Mouse (Mus musculus) CH12.LX (cell line): ENCODE measurements around the gene Nexn. TPM values are rescaled to one million over a fixed set of nuclear protein-coding genes. Genes with fewer than 3 reads are reported as not detected.

Source experiments
- DNase-seq: peaks from one replicate; pipeline ENCODE4 v3.0.0-alpha.2; 2013; ENCODE audit errors: extremely low read depth
- H3K27ac ChIP-seq: 2 replicates; pipeline ENCODE4 v1.5.1; 2012; ENCODE audit warnings: low read depth, mild to moderate bottlenecking, control low read depth, moderate library complexity; ENCODE audit not compliant: insufficient read depth
- H3K27me3 ChIP-seq: replicated peaks from 2 replicates; pipeline ENCODE3; 2012; ENCODE audit warnings: inconsistent platforms
- H3K36me3 ChIP-seq, 2 experiments: replicated peaks in 1 of 2; 2 replicates each; pipeline versions ENCODE3 to v1.6.1; 2012; ENCODE audit warnings: inconsistent platforms in 1 of 2, low read length in 1 of 2, mild to moderate bottlenecking in 1 of 2, mixed read lengths in 1 of 2, moderate library complexity in 1 of 2; ENCODE audit not compliant: control insufficient read depth in 1 of 2, insufficient read depth in 1 of 2
- H3K4me1 ChIP-seq, 2 experiments: 2 replicates each; pipeline ENCODE4 v1.6.1; 2012; ENCODE audit warnings: inconsistent platforms in 1 of 2, moderate library complexity in 1 of 2; ENCODE audit not compliant: insufficient read depth in 2 of 2, control insufficient read depth in 1 of 2
- H3K4me2 ChIP-seq: 2 replicates; pipeline ENCODE4 v1.6.1; 2012; ENCODE audit warnings: low read depth, mild to moderate bottlenecking, control low read depth; ENCODE audit not compliant: poor library complexity, insufficient read depth, severe bottlenecking
- H3K4me3 ChIP-seq, 3 experiments: fragments of 150-350 bp in 1 of 3; sonication (generic) in 1 of 3; replicated peaks in 1 of 3; 2 replicates each; pipeline versions ENCODE3 to v1.5.1; 2011 to 2012; ENCODE audit warnings: low read depth in 2 of 3, low read length in 2 of 3, mild to moderate bottlenecking in 2 of 3, moderate library complexity in 2 of 3, control low read depth in 1 of 3, improper control_type of control experiment in 1 of 3, inconsistent platforms in 1 of 3, mixed read lengths in 1 of 3; ENCODE audit not compliant: poor library complexity in 1 of 3
- H3K79me2 ChIP-seq: replicated peaks from 2 replicates; pipeline ENCODE4 v1.6.1; 2012; ENCODE audit warnings: mild to moderate bottlenecking, moderate library complexity; ENCODE audit not compliant: control insufficient read depth, poor library complexity, insufficient read depth, severe bottlenecking; ENCODE audit errors: extremely low read depth
- H3K9ac ChIP-seq: 2 replicates; pipeline ENCODE4 v1.6.1; 2012; ENCODE audit warnings: low read depth, mild to moderate bottlenecking, control low read depth, moderate library complexity; ENCODE audit not compliant: insufficient read depth
- H3K9me3 ChIP-seq: replicated peaks from 2 replicates; pipeline ENCODE3; 2012; ENCODE audit warnings: low read length, inconsistent platforms, mixed read lengths
- BHLHE40 ChIP-seq: IDR thresholded peaks from 2 replicates; pipeline ENCODE4 v1.6.1; 2011; ENCODE audit warnings: mild to moderate bottlenecking, low read depth, low read length, improper control_type of control experiment
- EP300 ChIP-seq: IDR thresholded peaks from 2 replicates; pipeline ENCODE4 v1.6.1; 2011; ENCODE audit warnings: low read length, improper control_type of control experiment
- IRF4 ChIP-seq: IDR thresholded peaks from 2 replicates; pipeline ENCODE4 v1.6.1; 2014; ENCODE audit warnings: low read depth, mild to moderate bottlenecking, inconsistent platforms, low read length, improper control_type of control experiment
- MAFK ChIP-seq: IDR thresholded peaks from 2 replicates; pipeline ENCODE4 v1.6.1; 2011; ENCODE audit warnings: low read length, improper control_type of control experiment; ENCODE audit not compliant: insufficient replicate concordance
- MAX ChIP-seq: IDR thresholded peaks from 2 replicates; pipeline ENCODE4 v1.6.1; 2011; ENCODE audit warnings: low read length, improper control_type of control experiment
- MYC ChIP-seq: IDR thresholded peaks from 2 replicates; pipeline ENCODE4 v1.6.1; 2011; ENCODE audit warnings: low read depth, mild to moderate bottlenecking, improper control_type of control experiment, low read length
- NELFE ChIP-seq: IDR thresholded peaks from 2 replicates; pipeline ENCODE4 v1.6.1; 2011; ENCODE audit warnings: low read depth, low read length, improper control_type of control experiment
- POLR2A ChIP-seq: IDR thresholded peaks from 2 replicates; pipeline ENCODE4 v1.6.1; 2011; ENCODE audit warnings: low read depth, mild to moderate bottlenecking, improper control_type of control experiment, low read length
- POLR2AphosphoS2 ChIP-seq: IDR thresholded peaks from 2 replicates; pipeline ENCODE4 v1.6.1; 2011; ENCODE audit warnings: low read depth, low read length, improper control_type of control experiment
- TBP ChIP-seq: conservative IDR thresholded peaks from 2 replicates; pipeline ENCODE4 v1.6.1; 2011; ENCODE audit warnings: low read depth, low read length, improper control_type of control experiment
- USF1 ChIP-seq: IDR thresholded peaks from 2 replicates; pipeline ENCODE4 v1.6.1; 2014; ENCODE audit warnings: low read depth, mild to moderate bottlenecking, inconsistent platforms, low read length, improper control_type of control experiment
- ZMIZ1 ChIP-seq: IDR thresholded peaks from 2 replicates; pipeline ENCODE4 v1.6.1; 2012; ENCODE audit warnings: low read depth, mild to moderate bottlenecking, inconsistent platforms, low read length, improper control_type of control experiment
- dilution Hi-C: fragments of 300-500 bp; cut with MboI; formaldehyde crosslinking; loops from 2 replicates; pipeline ENCODE4 v1.14.3; 2020; ENCODE audit warnings: low sequenced_read_pairs; ENCODE audit not compliant: extremely low pct_unique_long_range_greater_than_20kb, extremely low pct_ligation_motif_present
- in situ Hi-C: fragments of 300-500 bp; cut with MboI; formaldehyde crosslinking; loops from 3 replicates; pipeline ENCODE4 v1.14.3; 2019; ENCODE audit warnings: low sequenced_read_pairs, low pct_ligation_motif_present, low pct_unique_long_range_greater_than_20kb, mixed read lengths
- polyA plus RNA-seq: library from polyadenylated mRNA; unstranded; fragments of >175 nt; gene quantifications from 2 replicates; pipeline ENCODE4 v1.2.1, GENCODE M21; 2012; ENCODE audit warnings: low read depth; ENCODE audit not compliant: insufficient read length
- total RNA-seq, 2 experiments: library from RNA; depleted of rRNA; stranded (reverse); fragments of 300-350 nt in 1 of 2; fragments of >200 nt in 1 of 2; gene quantifications; 2 replicates each; pipeline ENCODE4 v1.2.3; 2012 to 2014

Nexn gene
- total and polyA plus RNA-seq, 3 experiments: 0.08 to 0.17 TPM; not detected in 1

GRCm38 (mm10) chr3:152231333-152232100 is 34.6 kb downstream of the Nexn start:
- in situ Hi-C loops: no loop called here
- no peaks in the 10 kb centered on the region for H3K9me3 ChIP-seq
- dilution Hi-C loops: no loop called here
- H3K4me3 ChIP-seq: no peak overlapping the region
- no peak overlapping the region for H3K4me2 ChIP-seq
- no peaks in the 10 kb centered on the region for H3K27me3 ChIP-seq
- no peak overlapping the region for H3K9ac ChIP-seq
- H3K36me3 ChIP-seq: peaks cover 53 to 93% of the 10 kb centered on the region in 2 experiments
- H3K79me2 ChIP-seq: peaks cover 25% of the 10 kb centered on the region
- no peak overlapping the region for H3K27ac ChIP-seq
- DNase-seq: no peak
- peaks cover 0 to 18% of the 10 kb centered on the region in 2 experiments; a peak in 2 of 4 replicates for H3K4me1 ChIP-seq
- TF ChIP-seq POLR2A (0 out of 2 replicates have a peak, but pooled peaks have one; percentile 32), POLR2AphosphoS2 (peak; percentile 63; the same call in 1 of the 2 replicates), ZMIZ1 (peak; percentile 49; the same call in 1 of the 2 replicates), MAX (no peak)

- no peak for DNase-seq
- Histone ChIP-seq H3K79me2 (peaks cover 37% of the 10 kb centered on the region), H3K9ac (no peak overlapping the region), H3K9me3 (no peaks in the 10 kb centered on the region), H3K36me3 (peaks cover 64 to 94% of the 10 kb centered on the region in 2 experiments), H3K27me3 (no peaks in the 10 kb centered on the region), H3K4me1 (peaks cover 0 to 18% of the 10 kb centered on the region in 2 experiments; a peak in 2 of 4 replicates), H3K27ac (no peak overlapping the region), H3K4me3 (no peak overlapping the region), H3K4me2 (no peak overlapping the region)
- dilution Hi-C loops (no loop called here), in situ Hi-C loops (no loop called here)
- TF ChIP-seq POLR2A (0 out of 2 replicates have a peak, but pooled peaks have one; percentile 11), TBP (no peak)
Measured at GRCm38 (mm10) chr3:152229271-152229670, 36.9 kb downstream of the Nexn start.

- Histone ChIP-seq H3K27me3 (no peaks in the 10 kb centered on the region), H3K4me2 (no peak overlapping the region), H3K4me1 (peaks cover 0 to 15% of the 10 kb centered on the region in 2 experiments; a peak in 2 of 4 replicates), H3K79me2 (peaks cover 37% of the 10 kb centered on the region), H3K9ac (no peak overlapping the region), H3K4me3 (no peak overlapping the region), H3K9me3 (no peaks in the 10 kb centered on the region), H3K36me3 (peaks cover 68 to 94% of the 10 kb centered on the region in 2 experiments), H3K27ac (no peak overlapping the region)
- dilution Hi-C loops: no loop called here
- no peak for TF ChIP-seq NELFE
- TF ChIP-seq EP300: no peak
- TF ChIP-seq MAFK: no peak
- TF ChIP-seq USF1: no peak
- no peak for TF ChIP-seq MYC
- TF ChIP-seq BHLHE40: no peak
- no peak for TF ChIP-seq IRF4
- no peak for DNase-seq
- in situ Hi-C loops: no loop called here
Measured at GRCm38 (mm10) chr3:152228843-152229242, 37.3 kb downstream of the Nexn start.
